Mouse (Mus musculus) adrenal gland, postnatal 4 days (tissue): Measurements from ENCODE around the gene Sept9. TPM values are rescaled to one million over a fixed set of nuclear protein-coding genes. Genes with fewer than 3 reads are reported as not detected.

Experiments
- DNase-seq, 2 experiments: peaks; one replicate each; pipeline ENCODE4 v3.0.0; 2021 to 2022; ENCODE audit warnings: low spot score in 2 of 2, mixed read lengths in 2 of 2
- total RNA-seq, 2 experiments: library from RNA; stranded (reverse); gene quantifications; 2 replicates each; pipeline ENCODE4 v1.2.3; 2021

Sept9 gene
- total RNA-seq, 2 experiments from 2014 or later = 158 to 171 TPM

- DNase-seq = no peak
These were observed 110.4 kb downstream of the Sept9 start for GRCm38 (mm10) chr11:117309918-117310287.

GRCm38 (mm10) chr11:117310341-117311107 is 111.1 kb downstream of the Sept9 start:
- no peak for DNase-seq

GRCm38 (mm10) chr11:117311127-117311800 is 111.8 kb downstream of the Sept9 start:
- no peak for DNase-seq

GRCm38 (mm10) chr11:117312028-117312901 is 112.8 kb downstream of the Sept9 start:
- DNase-seq = no peak

GRCm38 (mm10) chr11:117312936-117313335 is 113.5 kb downstream of the Sept9 start:
- DNase-seq = no peak

GRCm38 (mm10) chr11:117313446-117313845 is 114.0 kb downstream of the Sept9 start:
- no peak for DNase-seq

GRCm38 (mm10) chr11:117314026-117314425 is 114.6 kb downstream of the Sept9 start:
- no peak for DNase-seq

GRCm38 (mm10) chr11:117314520-117314919 is 115.1 kb downstream of the Sept9 start:
- DNase-seq = no peak

- no peak for DNase-seq
These were observed 115.8 kb downstream of the Sept9 start for GRCm38 (mm10) chr11:117315309-117315708.

- DNase-seq = no peak
These were observed 117.2 kb downstream of the Sept9 start for GRCm38 (mm10) chr11:117316441-117317331.

- no peak for DNase-seq
These were observed 118.1 kb downstream of the Sept9 start for GRCm38 (mm10) chr11:117317429-117318101.

GRCm38 (mm10) chr11:117318202-117318601 is 118.7 kb downstream of the Sept9 start:
- DNase-seq = no peak

GRCm38 (mm10) chr11:117318731-117319542 is 119.5 kb downstream of the Sept9 start:
- no peak for DNase-seq

GRCm38 (mm10) chr11:117319543-117320335 is 120.3 kb downstream of the Sept9 start:
- no peak for DNase-seq

- no peak for DNase-seq
These were observed 121.0 kb downstream of the Sept9 start for GRCm38 (mm10) chr11:117320482-117320881.

- DNase-seq = no peak
These were observed 122.0 kb downstream of the Sept9 start for GRCm38 (mm10) chr11:117321311-117321971.

- DNase-seq = no peak
These were observed 122.8 kb downstream of the Sept9 start for GRCm38 (mm10) chr11:117322311-117322710.
